Mouse (Mus musculus) limb, embryonic 13.5 days (tissue): ENCODE measurements around the gene H2-D1. TPM values are rescaled to one million over a fixed set of nuclear protein-coding genes. Genes with fewer than 3 reads are reported as not detected.
"Not testable (repeated sequence)": the region's sequence is repeated elsewhere in the genome, so short reads cannot be mapped to it uniquely, and the experiment has no call there.

Source experiments
- ATAC-seq: fragments of 200-750 bp; cut with Nextera tagmentation; 2 replicates; pipeline ENCODE4 v1.8.0; 2017; ENCODE audit warnings: low read depth, moderate number of reproducible peaks, moderate TSS enrichment; ENCODE audit not compliant: low FRiP score
- H3K27ac ChIP-seq: fragments of 300-500 bp; sonication (generic); 2 replicates; pipeline ENCODE4 v1.5.1; 2015; ENCODE audit warnings: inconsistent platforms, mild to moderate bottlenecking, moderate library complexity
- H3K27me3 ChIP-seq: fragments of 300-500 bp; sonication (generic); 2 replicates; pipeline ENCODE4 v1.6.1; 2015; ENCODE audit warnings: mild to moderate bottlenecking, inconsistent platforms
- H3K36me3 ChIP-seq: fragments of 300-500 bp; sonication (generic); 2 replicates; pipeline ENCODE4 v1.6.1; 2015; ENCODE audit warnings: inconsistent platforms, mild to moderate bottlenecking, moderate library complexity
- H3K4me1 ChIP-seq: fragments of 300-500 bp; sonication (generic); 2 replicates; pipeline ENCODE4 v1.6.1; 2015; ENCODE audit warnings: inconsistent platforms
- H3K4me2 ChIP-seq: fragments of 300-500 bp; sonication (generic); replicated peaks from 2 replicates; pipeline ENCODE4 v1.6.1; 2015; ENCODE audit warnings: inconsistent platforms, mild to moderate bottlenecking, moderate library complexity
- H3K4me3 ChIP-seq: fragments of 300-500 bp; sonication (generic); 2 replicates; pipeline ENCODE4 v1.5.1; 2015; ENCODE audit warnings: moderate library complexity, mild to moderate bottlenecking, inconsistent platforms
- H3K9ac ChIP-seq: fragments of 300-500 bp; sonication (generic); 2 replicates; pipeline ENCODE4 v1.6.1; 2015; ENCODE audit warnings: mild to moderate bottlenecking, inconsistent platforms
- H3K9me3 ChIP-seq: fragments of 300-500 bp; sonication (generic); 2 replicates; pipeline ENCODE4 v1.6.1; 2016; ENCODE audit warnings: inconsistent platforms
- WGBS: fragments of 180-500 bp; shearing (Covaris S2); methylation state at CpG from one replicate; pipeline ENCODE4 v1.1.7; 2015; 5-methylcytosine and 5-hydroxymethylcytosine counted together
- polyA plus RNA-seq: library from polyadenylated mRNA; unstranded; fragments of >200 nt; fragmentation: Nextera tagmentation; extraction: Ambion mirVana; gene quantifications from 2 replicates; pipeline ENCODE4 v1.2.1, GENCODE M21; 2015

H2-D1 gene
- polyA plus RNA-seq, 1 experiment from 2014 or later: 29.1 TPM

DNA sequence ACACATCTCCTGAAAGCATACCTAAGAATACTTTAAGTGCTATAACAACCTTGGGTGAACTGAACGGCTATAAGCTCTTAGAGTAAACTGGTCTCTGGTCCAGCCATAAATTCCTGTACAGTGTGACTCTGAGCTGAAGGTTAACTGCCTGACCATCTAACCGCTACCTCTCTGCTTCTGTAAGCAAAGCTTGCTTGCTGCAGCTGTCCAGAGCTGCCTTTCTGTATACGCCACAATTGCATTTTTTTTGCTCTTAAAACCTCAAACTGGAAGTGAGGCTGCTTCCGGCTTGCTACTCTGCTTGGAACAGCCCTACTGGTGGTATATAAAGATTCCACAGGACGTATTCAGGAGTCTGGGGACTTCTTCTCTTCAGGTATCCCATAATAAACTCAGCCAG is 29.9 kb upstream of the H2-D1 start:
- no peak overlapping the region; the same call in 1 of the 2 replicates for H3K9ac ChIP-seq
- peak overlapping the region; percentile 95; the same call in 1 of the 2 replicates for H3K27ac ChIP-seq
- no peak overlapping the region for H3K4me2 ChIP-seq
- H3K27me3 ChIP-seq: no peaks in the 10 kb centered on the region
- H3K4me3 ChIP-seq: no peak overlapping the region
- peaks cover 48% of the 10 kb centered on the region for H3K36me3 ChIP-seq
- no peaks in the 10 kb centered on the region for H3K9me3 ChIP-seq
- H3K4me1 ChIP-seq: peaks cover 38% of the 10 kb centered on the region
- ATAC-seq: no peak
- 79% methylated on average over 5 of the region's 5 CpGs for WGBS

- H3K9ac ChIP-seq: peak within 1 kb of the TSS; percentile 92
- no peak for ATAC-seq
These were observed 29.2 kb upstream of the H2-D1 start, which contains the start of gene Atp6v1g2 for GRCm38 (mm10) chr17:35233114-35233980. TSS of gene Atp6v1g2 (plus strand) at chr17:35233660.

DNA sequence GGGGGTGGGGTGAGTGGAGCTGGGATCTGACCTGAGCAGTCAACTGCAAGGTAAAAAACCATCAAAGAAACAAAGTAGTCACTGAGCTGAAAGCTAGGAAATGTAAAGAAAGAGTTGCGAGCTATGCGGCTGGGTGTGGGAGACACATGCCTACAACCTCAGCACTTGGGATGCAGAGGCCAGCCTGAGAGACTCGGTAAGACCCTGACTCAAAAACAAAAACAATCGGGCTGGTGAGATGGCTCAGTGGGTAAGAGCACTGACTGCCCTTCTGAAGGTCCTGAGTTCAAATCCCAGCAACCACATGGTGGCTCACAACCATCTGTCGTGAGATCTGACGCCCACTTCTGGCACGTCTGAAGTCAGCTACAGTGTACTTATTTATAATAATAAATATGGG is 28.4 kb upstream of the H2-D1 start:
- Histone ChIP-seq H3K36me3 (peaks cover 35% of the 10 kb centered on the region), H3K4me1 (peaks cover 38% of the 10 kb centered on the region), H3K27ac (peak overlapping the region; percentile 95; the same call in 1 of the 2 replicates), H3K4me2 (peak overlapping the region; percentile 88), H3K4me3 (peak overlapping the region; percentile 63)
- ATAC-seq, H3K9ac ChIP-seq, H3K27me3 ChIP-seq, H3K9me3 ChIP-seq: not testable (repeated sequence)
- 82% methylated on average over 7 of the region's 7 CpGs for WGBS

More at GRCm38 (mm10) chr17:35233114-35233980, 29.2 kb upstream of the H2-D1 start, which contains the start of gene Atp6v1g2:
- WGBS: 66% methylated on average over 18 of the region's 18 CpGs
- Histone ChIP-seq H3K27ac (peak within 1 kb of the TSS; percentile 95; the same call in 1 of the 2 replicates), H3K27me3 (no peaks in the 10 kb centered on the region), H3K4me1 (peaks cover 38% of the 10 kb centered on the region), H3K36me3 (peaks cover 42% of the 10 kb centered on the region), H3K4me2 (peak within 1 kb of the TSS; percentile 88), H3K9me3 (no peaks in the 10 kb centered on the region), H3K4me3 (peak within 1 kb of the TSS; percentile 63)

DNA sequence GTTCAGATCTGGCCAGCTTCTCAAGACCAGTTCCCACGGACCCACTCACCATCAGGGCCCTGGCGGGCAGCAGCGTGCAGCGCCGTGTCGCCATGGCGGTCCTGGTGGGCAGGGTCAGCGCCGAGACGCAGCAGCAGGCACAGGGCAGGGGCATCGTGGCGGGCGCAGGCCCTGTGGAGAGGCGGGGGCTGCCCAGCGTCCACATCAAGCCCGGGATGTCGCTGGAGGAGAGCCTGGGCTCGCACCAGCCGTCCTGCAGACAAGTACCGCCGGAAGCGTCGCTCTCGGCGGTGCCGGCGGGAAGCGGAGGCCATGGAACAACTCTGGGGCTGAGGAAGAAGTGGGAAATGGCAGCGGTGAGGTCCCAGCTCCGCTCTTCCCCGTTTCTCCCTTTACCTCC is 27.6 kb upstream of the H2-D1 start:
- no peak for ATAC-seq
- peaks cover 38% of the 10 kb centered on the region for H3K4me1 ChIP-seq

GRCm38 (mm10) chr17:35235614-35236389 is 26.7 kb upstream of the H2-D1 start, which contains the start of gene Nfkbil1:
TSS of gene Nfkbil1 (minus strand) at chr17:35235792.
- peaks cover 46% of the 10 kb centered on the region for H3K4me1 ChIP-seq

More for the DNA sequence above, 27.6 kb upstream of the H2-D1 start:
- Histone ChIP-seq H3K9me3 (no peaks in the 10 kb centered on the region), H3K4me3 (peak overlapping the region; percentile 63), H3K27me3 (no peaks in the 10 kb centered on the region), H3K36me3 (peaks cover 26% of the 10 kb centered on the region), H3K9ac (peak overlapping the region; percentile 92), H3K4me2 (peak overlapping the region; percentile 88), H3K27ac (peak overlapping the region; percentile 95)
- WGBS: 7% methylated on average over 31 of the region's 31 CpGs

GRCm38 (mm10) chr17:35236390-35236746 is 26.2 kb upstream of the H2-D1 start:
- 1% methylated on average over 18 of the region's 18 CpGs for WGBS
- Histone ChIP-seq H3K27ac (peak overlapping the region; percentile 95; the same call in 1 of the 2 replicates), H3K4me1 (peaks cover 48% of the 10 kb centered on the region), H3K9ac (peak overlapping the region; percentile 92), H3K4me2 (peak overlapping the region; percentile 88), H3K4me3 (peak overlapping the region; percentile 63), H3K36me3 (peaks cover 13% of the 10 kb centered on the region), H3K27me3 (no peaks in the 10 kb centered on the region), H3K9me3 (no peaks in the 10 kb centered on the region)
- ATAC-seq: peak; percentile 58

More at GRCm38 (mm10) chr17:35235614-35236389, 26.7 kb upstream of the H2-D1 start, which contains the start of gene Nfkbil1:
- no peaks in the 10 kb centered on the region for H3K27me3 ChIP-seq
- H3K4me2 ChIP-seq: peak within 1 kb of the TSS; percentile 88
- peak within 1 kb of the TSS; percentile 63 for H3K4me3 ChIP-seq
- H3K27ac ChIP-seq: peak within 1 kb of the TSS; percentile 95
- ATAC-seq: peak; percentile 74
- no peaks in the 10 kb centered on the region for H3K9me3 ChIP-seq
- peak within 1 kb of the TSS; percentile 92 for H3K9ac ChIP-seq
- H3K36me3 ChIP-seq: peaks cover 19% of the 10 kb centered on the region
- WGBS: under 1% methylated on average over 35 of the region's 35 CpGs

- ATAC-seq: no peak
- Histone ChIP-seq H3K9ac (no peak overlapping the region), H3K27ac (no peak overlapping the region), H3K27me3 (no peaks in the 10 kb centered on the region), H3K4me3 (no peak overlapping the region), H3K4me1 (peaks cover 43% of the 10 kb centered on the region), H3K4me2 (no peak overlapping the region), H3K9me3 (no peaks in the 10 kb centered on the region), H3K36me3 (peaks cover 12% of the 10 kb centered on the region)
- WGBS: 81% methylated on average over 9 of the region's 9 CpGs
These were observed 25.5 kb upstream of the H2-D1 start for GRCm38 (mm10) chr17:35236996-35237395.

- ATAC-seq: no peak
- no peak overlapping the region for H3K27ac ChIP-seq
These were observed 25.0 kb upstream of the H2-D1 start for GRCm38 (mm10) chr17:35237504-35237903.

GRCm38 (mm10) chr17:35239700-35240099 is 22.8 kb upstream of the H2-D1 start:
- H3K4me2 ChIP-seq: no peak overlapping the region
- H3K4me3 ChIP-seq: no peak overlapping the region
- H3K9ac ChIP-seq: no peak overlapping the region
- H3K4me1 ChIP-seq: peaks cover 31% of the 10 kb centered on the region
- H3K27me3 ChIP-seq: no peaks in the 10 kb centered on the region
- no peak for ATAC-seq
- WGBS: 83% methylated on average over 5 of the region's 5 CpGs
- no peaks in the 10 kb centered on the region for H3K9me3 ChIP-seq
- H3K36me3 ChIP-seq: peaks cover 17% of the 10 kb centered on the region
- no peak overlapping the region for H3K27ac ChIP-seq

More at GRCm38 (mm10) chr17:35237504-35237903, 25.0 kb upstream of the H2-D1 start:
- Histone ChIP-seq H3K4me1 (peaks cover 38% of the 10 kb centered on the region), H3K9me3 (no peaks in the 10 kb centered on the region), H3K27me3 (no peaks in the 10 kb centered on the region), H3K4me2 (no peak overlapping the region), H3K9ac (no peak overlapping the region), H3K4me3 (no peak overlapping the region), H3K36me3 (peaks cover 11% of the 10 kb centered on the region)
- 85% methylated on average over 12 of the region's 12 CpGs for WGBS

DNA sequence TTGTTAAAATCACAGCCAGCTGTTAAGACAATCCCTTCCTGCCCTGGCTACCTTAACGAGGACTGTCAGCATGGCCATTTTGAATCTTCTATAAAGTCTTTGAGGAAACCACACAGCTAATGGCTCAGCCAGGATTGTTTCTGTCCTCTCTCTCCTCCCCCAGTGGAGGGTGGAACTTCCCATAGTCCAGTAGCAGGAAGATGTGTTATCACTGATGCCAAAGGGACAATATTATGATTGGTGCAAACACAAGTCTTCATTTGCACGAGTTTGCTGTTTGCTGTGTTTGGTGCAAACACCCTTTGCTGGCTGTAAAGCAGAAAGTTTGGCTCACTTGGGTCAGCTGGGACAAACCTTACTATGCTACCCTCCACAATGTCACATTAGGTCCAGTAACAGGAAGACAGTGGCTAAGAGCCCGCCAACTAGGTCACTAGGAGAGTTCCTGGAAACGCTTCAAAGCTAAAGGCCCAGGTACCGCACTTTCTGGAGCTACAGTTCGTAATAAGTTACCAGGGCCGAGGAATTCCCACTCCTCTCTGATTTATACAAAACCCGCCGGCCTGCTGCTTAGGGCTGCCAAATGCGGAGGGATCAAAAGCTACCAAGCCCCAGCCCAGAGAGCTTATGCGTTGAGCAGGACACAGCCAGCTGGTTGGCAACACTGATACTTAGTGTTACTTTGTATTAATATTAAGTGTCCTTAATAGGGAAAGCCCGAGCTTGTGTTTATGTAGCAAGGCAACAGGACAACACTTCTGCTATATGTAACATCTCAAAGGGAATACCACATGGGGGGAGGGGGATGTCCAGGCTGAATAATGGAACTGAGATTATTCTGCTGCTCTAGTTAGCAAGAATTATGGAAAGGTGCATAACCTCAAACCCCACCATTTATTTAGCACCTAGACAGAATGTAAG is 21.9 kb upstream of the H2-D1 start:
- Histone ChIP-seq H3K36me3 (peaks cover 26% of the 10 kb centered on the region), H3K4me2 (peak overlapping the region; percentile 95), H3K4me1 (peaks cover 39% of the 10 kb centered on the region), H3K27ac (peak overlapping the region; percentile 53), H3K9ac (peak overlapping the region; percentile 100), H3K27me3 (no peaks in the 10 kb centered on the region), H3K9me3 (no peaks in the 10 kb centered on the region), H3K4me3 (peak overlapping the region; percentile 99)
- WGBS: 26% methylated on average over 12 of the region's 12 CpGs
- ATAC-seq: no peak
